Mouse (Mus musculus) lung, adult 2 months (tissue): ENCODE data around the gene Fah. TPM values are rescaled to one million over a fixed set of nuclear protein-coding genes. Genes with fewer than 3 reads are reported as not detected.

ENCODE experiments used
- DNase-seq: peaks from one replicate; pipeline ENCODE4 v3.0.0; 2022
- H3K4me1 ChIP-seq: fragments of 200-500 bp; 2 replicates; pipeline ENCODE4 v1.6.1; 2011; ENCODE audit warnings: low read length; ENCODE audit not compliant: control insufficient read depth, insufficient read depth
- H3K4me3 ChIP-seq: fragments of 200-500 bp; replicated peaks from 2 replicates; pipeline ENCODE3; 2011; ENCODE audit warnings: low read depth, mild to moderate bottlenecking, control low read depth, low read length; ENCODE audit errors: extremely low read depth
- CTCF ChIP-seq: fragments of 200-500 bp; IDR thresholded peaks from 2 replicates; pipeline ENCODE4 v1.5.1; 2011; ENCODE audit warnings: mild to moderate bottlenecking, low read length, control low read depth; ENCODE audit not compliant: insufficient read depth
- POLR2A ChIP-seq: fragments of 200-500 bp; IDR thresholded peaks from 2 replicates; pipeline ENCODE4 v1.6.1; 2011; ENCODE audit warnings: low read depth, mild to moderate bottlenecking, control low read depth, low read length, borderline replicate concordance; ENCODE audit errors: extremely low read depth
- WGBS: fragments of 180-500 bp; shearing (Covaris S2); methylation state at CpG from one replicate; pipeline ENCODE4 v1.1.7; 2018; 5-methylcytosine and 5-hydroxymethylcytosine counted together
- polyA plus RNA-seq: library from polyadenylated mRNA; depleted of rRNA; stranded (reverse); fragments of >200 nt; gene quantifications from 2 replicates; pipeline ENCODE4 v1.2.3, GENCODE M21; 2012

The Fah gene
- polyA plus RNA-seq, 1 experiment, result 46.4 TPM

DNA sequence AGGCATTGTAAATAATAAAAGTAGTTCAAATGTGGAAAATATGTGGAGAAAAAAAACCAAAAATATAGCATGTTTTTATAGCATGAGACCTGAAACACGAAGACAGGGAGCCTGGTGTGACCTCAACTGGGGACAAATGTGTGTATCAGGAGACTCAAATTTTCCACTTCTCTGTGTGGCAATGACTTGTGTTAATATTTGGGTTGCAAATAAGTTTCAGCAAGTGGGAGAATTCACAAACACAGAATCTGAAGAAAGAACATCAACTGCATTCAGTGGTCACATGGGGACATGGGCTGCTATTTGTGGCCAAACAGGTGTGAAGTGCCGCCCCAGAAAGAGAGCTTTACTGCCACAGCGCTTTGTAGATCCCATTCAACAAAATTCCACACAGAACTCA is 9.9 kb downstream of the Fah start:
- WGBS, result 76% methylated on average over 3 of the region's 3 CpGs
- DNase-seq, result no peak
- TF ChIP-seq POLR2A, result no peak
- no peak for TF ChIP-seq CTCF
- H3K4me3 ChIP-seq, result no peak overlapping the region
- no peaks in the 10 kb centered on the region for H3K4me1 ChIP-seq

DNA sequence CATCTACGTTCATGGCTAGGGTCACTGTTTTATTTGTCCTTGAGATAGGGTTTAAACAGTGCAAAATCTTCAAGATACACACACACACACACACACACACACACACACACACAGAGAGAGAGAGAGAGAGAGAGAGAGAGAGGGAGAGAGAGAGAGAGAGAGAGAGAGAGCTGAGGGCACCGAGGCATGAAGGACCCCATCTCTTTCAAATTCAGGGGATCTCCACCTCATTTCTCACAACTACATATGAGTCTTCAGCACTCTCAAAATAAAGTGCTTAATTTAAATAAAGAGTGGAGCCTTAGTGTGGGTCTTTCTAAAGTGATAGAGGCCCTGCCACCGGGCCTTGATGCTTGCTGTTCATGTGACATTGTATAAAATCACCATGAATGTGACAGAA is 10.5 kb downstream of the Fah start:
- Histone ChIP-seq H3K4me1 (no peaks in the 10 kb centered on the region), H3K4me3 (no peak overlapping the region)
- no peak for TF ChIP-seq POLR2A
- TF ChIP-seq CTCF, result no peak
- DNase-seq, result no peak
- 87% methylated on average over 3 of the region's 3 CpGs for WGBS

DNA sequence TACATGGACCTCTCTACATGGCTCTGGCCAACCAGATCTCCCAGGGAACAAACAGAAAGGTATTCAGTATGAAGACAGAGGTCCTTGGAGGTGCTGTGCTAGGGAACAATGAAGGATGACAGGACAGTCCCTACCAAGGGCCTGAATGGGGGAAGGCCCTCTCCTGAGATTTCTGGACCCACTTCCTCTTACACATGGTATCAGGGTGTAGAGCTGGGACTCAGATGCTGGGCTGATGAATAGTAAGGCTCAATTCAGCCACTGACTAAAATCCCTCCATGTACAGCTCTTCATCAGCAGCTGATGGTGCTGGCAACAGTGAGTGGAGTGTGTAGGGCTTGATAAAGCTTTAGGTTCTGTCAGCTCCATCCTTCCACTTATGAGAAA is 11.6 kb downstream of the Fah start:
- DNase-seq, result no peak
- H3K4me3 ChIP-seq, result no peak overlapping the region
- no peak for TF ChIP-seq CTCF
- no peak for TF ChIP-seq POLR2A
- no peaks in the 10 kb centered on the region for H3K4me1 ChIP-seq

DNA sequence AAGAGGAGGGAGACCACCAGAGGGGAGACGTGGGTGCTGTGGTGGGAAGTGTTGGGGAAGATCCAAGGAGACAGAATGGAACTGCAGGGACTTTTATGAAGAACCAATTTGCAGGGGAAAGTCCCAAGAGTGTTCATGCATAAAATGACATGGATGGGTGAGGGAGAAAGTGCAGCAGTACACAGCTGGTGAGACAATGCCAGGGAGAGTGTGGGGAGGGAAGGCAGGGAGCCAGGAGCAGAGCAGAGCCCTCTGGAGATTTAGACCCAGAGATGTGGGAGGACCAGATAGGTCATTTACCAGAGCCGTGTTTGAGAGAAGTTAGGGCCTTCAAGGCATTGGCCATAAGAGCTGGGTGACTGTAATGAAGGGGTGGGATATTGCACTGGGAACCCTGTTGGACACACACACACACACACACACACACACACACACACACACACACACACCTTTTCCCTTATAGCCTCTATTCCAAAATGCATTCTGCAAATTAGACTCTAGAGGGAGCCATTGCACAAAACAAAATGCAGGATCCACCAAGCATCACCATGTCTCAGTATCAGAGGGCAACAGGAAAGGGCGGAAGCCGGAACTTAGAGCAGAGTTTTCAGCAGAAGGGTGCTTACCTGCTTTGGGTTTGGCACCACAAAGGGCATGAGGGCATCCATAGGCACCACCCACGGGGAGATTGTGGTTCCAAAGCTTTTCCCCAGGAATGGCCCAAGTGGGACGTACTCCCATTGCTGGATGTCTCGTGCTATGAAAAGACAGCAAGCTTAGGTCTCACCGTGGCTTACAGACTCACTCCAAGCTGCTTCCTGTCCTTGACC is 12.2 kb downstream of the Fah start:
- TF ChIP-seq CTCF (no peak), POLR2A (no peak)
- WGBS, result 32% methylated on average over 8 of the region's 8 CpGs
- DNase-seq, result peak; percentile 28

DNA sequence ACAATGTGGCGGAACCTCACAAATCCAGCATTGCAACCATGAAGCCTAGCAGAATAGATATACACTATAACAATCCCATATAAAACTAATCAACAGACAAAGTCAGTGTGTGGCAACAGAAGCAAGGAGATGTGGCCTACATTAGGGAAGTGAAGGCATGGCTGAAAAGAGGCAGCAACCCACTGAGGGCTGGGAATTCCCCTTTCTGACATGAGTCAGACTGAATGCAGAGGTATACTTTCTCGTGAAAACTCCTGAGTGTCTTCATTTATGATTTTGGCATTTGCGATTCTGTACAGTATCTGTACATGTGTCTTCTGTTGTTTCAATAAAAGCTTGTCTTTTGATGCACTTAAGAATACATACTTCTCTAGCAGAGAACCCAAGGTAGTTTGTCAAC is 15.2 kb downstream of the Fah start:
- WGBS, result 83% methylated on average over 3 of the region's 3 CpGs

More for the DNA sequence above, 12.2 kb downstream of the Fah start:
- Histone ChIP-seq H3K4me3 (no peak overlapping the region), H3K4me1 (no peaks in the 10 kb centered on the region)

DNA sequence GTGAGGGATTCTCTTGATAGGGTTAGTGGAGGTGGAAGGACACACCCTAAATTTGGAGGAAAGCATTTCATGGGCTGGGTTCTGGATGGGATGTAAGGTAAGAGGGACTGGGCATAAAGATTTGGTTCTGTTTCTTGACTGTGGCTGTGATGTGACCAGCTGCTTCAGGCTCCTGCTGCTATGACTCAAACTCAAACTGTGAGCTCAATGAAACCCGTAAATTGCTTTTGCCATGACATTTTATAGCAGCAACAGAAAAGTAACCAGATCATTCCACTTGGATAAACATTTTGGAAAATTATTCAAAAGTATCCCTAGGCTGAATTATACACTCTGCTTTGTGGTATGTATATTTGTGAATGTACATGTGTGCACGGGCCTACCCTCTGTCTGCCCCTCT is 15.9 kb downstream of the Fah start:
- WGBS, result 95% methylated on average over 2 of the region's 2 CpGs
- TF ChIP-seq CTCF, result no peak
- TF ChIP-seq POLR2A, result no peak

More for the DNA sequence above, 15.2 kb downstream of the Fah start:
- Histone ChIP-seq H3K4me1 (no peaks in the 10 kb centered on the region), H3K4me3 (no peak overlapping the region)
- TF ChIP-seq POLR2A (no peak), CTCF (no peak)
- no peak for DNase-seq

DNA sequence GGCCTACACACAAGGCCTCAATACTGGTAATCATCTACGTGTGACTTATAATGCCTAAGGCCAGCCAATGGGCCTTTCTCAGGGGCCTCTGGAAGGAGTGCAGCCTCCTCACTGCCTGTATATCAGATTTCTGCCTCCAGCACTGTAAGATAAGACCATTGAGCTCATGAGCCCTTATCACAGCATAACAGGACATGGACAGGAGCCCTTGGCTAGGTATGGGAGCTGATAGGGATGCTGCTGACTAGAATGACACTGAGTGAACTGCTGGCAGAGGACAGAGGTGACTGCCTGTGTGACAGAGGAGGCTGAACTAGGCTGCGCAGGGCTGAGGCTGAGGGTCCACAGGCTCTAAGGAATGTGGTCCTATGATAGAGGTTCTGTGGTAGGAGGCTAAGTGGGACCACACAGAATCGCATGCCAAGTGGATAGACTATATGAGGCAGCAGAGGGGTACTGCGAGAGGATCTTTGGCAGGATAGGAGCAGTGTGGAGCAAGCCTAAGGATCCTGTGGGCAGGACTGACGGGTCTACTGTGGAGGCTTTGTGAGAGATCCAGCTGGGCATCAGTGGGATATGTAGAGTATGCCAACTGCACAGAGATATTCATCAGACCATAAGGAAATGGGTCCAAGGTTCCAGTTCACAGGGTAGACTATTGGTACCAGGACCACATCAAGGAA is 19.3 kb downstream of the Fah start:
- no peak for TF ChIP-seq CTCF
- no peak for TF ChIP-seq POLR2A
- WGBS, result 89% methylated on average over 5 of the region's 5 CpGs
- no peaks in the 10 kb centered on the region for H3K4me1 ChIP-seq
- no peak for DNase-seq
- no peak overlapping the region for H3K4me3 ChIP-seq

More for the DNA sequence above, 15.9 kb downstream of the Fah start:
- no peak for DNase-seq
- Histone ChIP-seq H3K4me1 (no peaks in the 10 kb centered on the region), H3K4me3 (no peak overlapping the region)

DNA sequence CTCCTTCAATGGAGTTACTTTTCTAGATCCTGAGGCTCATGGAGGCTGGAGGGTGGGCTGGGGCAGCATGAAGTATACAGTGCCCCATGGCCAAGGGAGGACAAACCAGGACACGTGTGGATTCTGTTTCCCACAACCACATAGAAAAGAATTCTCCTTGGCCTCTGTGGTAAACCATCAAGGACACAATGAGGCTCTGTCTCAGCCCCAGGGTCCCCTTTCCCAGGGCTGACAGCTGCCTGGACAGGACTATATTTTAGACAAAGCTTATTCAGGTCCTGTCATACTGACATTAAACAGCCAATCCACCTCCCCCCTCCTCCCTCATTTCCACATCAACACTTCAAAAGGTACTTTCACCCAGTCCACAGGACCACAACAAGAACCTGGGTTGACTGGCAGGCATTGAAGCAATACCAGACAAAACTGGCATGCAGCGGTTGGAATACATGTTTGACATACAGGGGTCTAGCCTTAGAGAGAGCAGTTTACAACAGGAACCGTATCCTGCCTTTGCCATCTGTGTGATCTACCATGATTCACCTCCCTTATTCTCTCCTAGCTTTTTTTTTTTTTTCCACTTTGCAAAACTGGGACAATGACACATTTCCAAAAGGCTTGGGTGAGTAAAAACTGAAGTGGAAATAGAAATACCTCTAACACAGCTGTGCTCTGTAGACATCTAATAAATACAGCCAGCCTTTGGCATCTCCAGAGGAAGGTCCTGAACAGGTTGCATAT is 20.0 kb downstream of the Fah start:
- TF ChIP-seq POLR2A (no peak), CTCF (no peak)
- 80% methylated on average over 3 of the region's 3 CpGs for WGBS
- DNase-seq, result no peak
- no peaks in the 10 kb centered on the region for H3K4me1 ChIP-seq
- no peak overlapping the region for H3K4me3 ChIP-seq

DNA sequence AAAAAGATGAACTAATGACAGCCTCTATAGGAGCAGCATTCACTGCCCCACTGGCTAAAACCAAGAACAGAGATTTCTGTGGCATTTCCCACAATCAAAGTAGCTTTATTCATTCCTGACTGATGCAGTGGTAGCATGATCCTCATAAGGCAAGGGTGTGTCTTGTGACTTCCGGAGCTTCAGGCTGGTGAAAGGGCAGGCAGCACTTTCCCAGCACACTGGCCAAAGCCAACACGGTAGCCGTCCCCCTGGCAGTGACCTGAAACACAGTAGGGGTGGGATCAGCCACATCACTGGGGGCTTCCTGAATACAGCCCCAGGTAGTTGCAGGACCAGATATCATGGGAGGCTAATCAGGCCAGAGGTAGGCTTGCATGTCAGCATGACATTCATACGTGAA is 21.4 kb downstream of the Fah start:
- no peaks in the 10 kb centered on the region for H3K4me1 ChIP-seq
- WGBS, result 85% methylated on average over 4 of the region's 4 CpGs
- no peak overlapping the region for H3K4me3 ChIP-seq
- no peak for DNase-seq
- no peak for TF ChIP-seq POLR2A
- TF ChIP-seq CTCF, result no peak

DNA sequence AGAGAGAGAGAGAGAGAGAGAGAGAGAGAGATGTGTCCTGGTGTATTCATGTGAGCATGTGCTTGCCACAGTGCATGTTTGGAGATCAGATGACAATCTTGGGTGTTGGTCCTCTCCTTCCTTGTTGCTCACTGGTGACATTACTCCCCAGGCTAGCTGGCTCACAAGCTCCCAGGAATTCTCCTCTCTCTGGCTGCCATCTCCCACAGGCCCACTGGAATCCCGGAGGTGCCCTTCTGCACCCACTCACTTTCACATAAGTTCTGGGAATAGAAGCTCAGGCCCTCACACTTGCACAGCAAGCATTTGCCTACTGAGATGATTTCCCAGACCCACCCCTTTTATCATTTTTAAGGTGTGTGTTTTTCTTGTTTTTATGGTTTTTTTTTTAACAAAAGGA is 26.8 kb downstream of the Fah start:
- H3K4me3 ChIP-seq, result no peak overlapping the region
- 59% methylated on average over 1 of the region's 1 CpGs for WGBS
- no peak for TF ChIP-seq POLR2A
- TF ChIP-seq CTCF, result no peak
- 0 out of 2 replicates have a peak, but pooled peaks cover 2% of the 10 kb centered on the region for H3K4me1 ChIP-seq
- no peak for DNase-seq
